Mouse (Mus musculus): ENCODE data around the gene Iyd. TPM values are rescaled to one million over a fixed set of nuclear protein-coding genes. Genes with fewer than 3 reads are reported as not detected.

Iyd gene
- total RNA-seq, 2 experiments from 2014 or later: not detected

DNA sequence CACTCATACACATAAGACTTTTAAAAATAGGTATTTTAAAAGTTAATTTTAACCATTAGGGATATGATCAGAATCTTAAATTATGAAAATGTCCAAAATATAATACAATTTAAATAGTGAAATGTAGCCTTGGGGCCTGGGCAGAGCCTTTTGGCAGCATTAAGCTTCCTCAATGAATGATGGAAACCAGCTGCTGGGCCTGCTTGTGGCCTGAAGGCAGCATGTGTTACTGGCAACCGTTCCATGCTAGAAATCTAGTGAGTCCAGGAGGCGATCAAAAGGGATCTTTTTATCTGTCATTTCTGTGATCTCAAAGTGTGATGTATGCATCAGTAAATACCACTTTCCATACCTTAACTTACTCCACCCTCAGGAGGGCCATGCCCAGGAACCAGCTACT is 9.3 kb downstream of the Iyd start:
- DNase-seq: no peak

DNA sequence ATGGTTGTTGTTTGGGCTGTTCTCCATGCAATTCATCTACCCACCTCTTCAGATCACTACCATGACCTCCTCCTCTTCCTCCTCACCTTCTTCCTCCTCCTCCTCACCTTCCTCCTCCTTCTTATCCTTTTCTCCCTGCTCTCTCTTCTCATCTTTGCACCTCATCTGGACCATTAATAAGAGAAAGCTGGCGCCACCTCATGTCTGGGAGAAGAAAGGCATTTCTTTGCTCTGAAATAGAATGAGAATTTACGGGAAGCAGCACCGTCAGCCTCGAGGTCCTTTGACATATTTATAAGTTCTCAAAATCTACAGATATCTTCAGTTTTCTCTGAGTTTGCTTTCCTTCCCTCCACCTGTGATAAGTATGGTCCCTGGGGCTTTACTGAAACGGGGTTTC is 15.1 kb downstream of the Iyd start:
- DNase-seq: no peak

DNA sequence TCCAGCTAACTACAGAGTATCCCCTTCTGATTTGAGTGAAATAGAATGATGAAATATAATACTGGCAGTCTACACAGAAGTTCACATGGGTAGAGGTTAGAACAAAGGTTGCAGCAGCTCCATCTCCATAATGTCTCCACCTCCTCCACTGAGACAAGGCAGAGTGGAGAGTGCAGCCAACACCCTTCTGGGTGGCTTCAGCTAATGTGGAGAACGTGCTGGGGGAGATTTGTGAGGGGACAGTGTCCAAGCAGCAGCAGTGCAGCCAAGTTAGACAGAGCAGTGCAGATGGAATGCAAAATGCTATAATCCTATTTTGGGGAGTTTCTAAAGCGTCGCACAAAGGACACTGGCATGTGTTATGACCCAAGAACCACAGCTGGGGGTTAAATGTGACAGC is 16.5 kb downstream of the Iyd start:
- no peak for DNase-seq

DNA sequence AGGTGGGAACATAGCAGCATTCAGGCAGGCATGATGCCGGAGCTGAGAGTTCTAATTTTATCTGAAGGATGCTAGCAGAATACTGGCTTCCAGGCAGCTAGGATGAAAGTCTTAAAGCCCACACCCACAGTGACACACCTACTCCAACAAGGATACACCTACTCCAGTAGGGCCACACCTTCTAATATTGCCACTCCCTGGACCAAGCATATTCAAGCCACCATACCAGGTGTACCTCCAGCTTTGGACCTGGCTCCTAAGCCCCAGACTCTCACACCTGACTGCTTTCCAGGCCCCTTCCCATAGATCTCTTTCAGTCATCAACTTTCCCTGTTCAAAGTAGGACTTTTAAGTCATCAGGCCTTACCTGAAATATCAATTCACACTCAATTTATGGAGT is 19.1 kb downstream of the Iyd start:
- DNase-seq: no peak

DNA sequence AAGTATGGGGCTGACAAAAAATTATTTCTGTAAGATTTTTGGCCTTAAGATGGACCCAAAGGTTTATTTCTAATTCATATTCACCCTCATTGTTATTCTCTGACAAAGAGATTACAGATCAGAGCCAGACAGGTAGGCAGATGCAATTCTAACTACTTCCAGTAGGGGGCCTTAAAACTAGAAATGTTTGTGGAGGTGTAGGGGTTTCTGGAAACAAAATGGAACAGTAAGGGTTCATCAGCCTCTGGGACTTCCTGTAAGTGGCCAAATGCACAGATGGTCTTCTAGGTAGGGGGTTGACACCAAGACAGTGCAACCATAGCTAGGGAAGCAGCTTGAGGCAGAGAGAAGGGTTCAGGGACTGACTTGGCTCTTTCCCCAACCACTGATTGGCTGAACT is 22.1 kb downstream of the Iyd start:
- no peak for DNase-seq

DNA sequence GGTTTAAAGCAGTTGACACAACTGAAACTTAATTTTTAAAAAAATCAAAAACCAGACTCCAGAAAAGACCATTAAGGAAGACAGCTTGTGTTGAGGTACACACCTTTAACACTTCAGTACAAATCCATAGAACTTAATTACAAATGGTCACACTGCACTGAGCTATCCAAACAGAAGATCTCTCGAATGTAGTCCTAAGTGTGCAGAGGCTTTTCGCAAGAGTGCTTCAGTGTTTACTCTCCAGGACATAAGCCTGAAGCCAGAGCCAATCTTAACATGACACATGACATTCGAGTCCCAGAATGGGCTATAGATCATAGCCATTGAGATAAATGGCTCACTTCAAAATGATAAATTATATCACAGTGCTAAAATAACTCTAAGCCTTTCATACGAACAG is 25.1 kb downstream of the Iyd start:
- DNase-seq: no peak

DNA sequence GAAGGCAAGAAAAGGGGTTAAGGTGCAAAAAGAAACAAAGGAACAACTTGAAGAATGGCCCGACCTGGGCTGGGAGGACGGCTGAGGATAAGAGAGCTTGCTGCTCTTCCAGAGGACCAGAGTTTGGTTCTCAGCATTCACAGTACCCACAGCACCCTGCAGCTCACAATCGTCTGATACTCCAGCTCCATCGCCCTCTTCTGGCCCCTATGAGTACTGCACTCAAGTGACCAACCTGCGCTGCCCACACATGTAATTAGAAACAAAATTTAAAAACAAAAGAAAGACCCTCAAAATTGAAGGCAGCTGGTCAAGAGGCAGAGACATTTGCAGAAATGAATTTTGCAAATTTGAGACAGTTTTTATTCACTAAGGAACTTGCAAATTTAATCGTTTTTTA is 27.8 kb downstream of the Iyd start:
- DNase-seq: no peak

DNA sequence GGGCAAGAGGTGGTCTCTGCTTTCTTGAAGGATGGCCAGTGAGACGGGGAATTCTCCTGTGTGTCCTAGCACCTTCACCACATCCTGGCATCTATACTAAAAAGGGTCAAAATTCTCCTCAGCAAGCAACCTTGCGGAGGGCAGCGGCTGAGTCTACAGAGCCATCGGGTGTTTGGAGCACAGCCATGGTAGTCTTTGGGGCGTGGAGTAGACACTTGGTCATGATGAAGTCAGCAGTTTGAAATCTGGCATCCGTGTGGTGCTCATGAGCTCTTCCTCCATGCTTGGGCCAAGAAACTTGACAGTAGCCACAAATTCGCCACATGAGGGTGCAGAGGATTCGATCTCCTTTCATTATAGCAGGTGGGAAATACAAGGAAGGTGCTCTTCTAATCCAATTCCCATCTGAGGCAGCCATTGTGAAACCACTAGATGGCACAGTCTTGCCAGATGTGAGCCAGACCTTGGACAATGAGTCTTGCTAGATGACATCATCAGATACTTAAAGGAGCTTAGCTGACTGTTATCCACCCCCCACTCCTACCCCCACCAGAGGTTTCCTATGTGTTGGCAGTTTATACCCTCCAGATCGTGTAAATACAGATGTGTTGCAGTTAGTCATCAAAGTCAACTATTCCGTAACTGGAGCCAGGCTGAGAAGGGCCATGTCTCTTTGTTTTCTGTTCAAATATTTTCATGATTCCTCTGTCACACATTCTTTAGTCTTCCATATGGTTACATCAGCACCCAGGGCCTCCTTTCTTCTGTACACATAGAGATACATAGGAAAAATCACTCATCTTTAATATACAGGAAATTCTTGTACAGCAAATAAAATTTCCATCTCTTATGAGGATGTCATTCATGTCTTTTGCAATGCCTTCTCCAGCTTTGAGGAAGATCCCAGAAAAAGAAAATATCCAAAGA is 32.9 kb downstream of the Iyd start:
- DNase-seq: peak; percentile 33 to 62

DNA sequence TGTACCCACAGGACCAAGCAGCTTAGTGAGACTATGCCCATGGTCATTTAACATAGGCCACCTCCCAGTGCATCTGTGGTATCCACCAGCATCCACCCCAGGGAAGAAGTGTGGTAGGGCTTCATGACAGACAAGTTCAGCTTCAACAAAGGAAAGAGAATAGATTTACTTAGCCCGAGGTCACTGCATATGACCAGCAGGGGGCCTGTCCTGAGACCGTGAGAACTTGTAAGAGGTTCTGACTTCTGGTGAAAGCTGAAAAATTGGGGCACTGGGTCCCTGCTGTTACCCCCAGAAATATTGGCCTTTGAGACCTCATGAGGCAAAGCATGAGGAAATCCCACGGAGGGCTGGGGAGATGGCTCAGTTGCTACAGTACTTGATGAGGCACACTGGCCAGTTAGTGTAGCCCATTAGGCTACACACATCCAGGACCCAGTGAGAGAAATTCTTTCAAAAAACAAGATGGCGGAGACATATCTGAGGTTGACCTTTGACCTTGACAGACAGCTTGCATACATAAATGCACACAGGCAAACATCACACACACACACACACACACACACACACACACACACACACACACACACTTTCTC is 34.0 kb downstream of the Iyd start:
- DNase-seq: peak; percentile 9 to 48

DNA sequence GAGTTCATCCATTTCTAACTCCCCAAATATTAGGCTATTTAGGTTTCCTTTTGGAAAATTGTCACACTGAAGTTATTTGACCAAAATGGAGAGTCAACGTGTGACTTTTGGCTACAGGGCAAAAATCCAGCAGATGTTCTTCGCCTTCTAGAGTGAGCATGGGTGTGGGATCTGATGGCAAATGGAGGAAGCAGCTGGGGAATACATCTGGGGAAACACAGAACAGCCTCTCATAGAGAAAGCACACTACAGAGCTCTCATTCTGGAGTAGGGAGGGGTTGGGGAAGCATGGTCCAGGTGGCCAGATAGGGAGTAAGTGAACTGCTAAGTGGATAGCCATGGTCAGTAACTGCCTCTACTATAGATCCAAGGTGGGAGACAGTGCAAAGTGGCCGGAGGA is 50.6 kb downstream of the Iyd start:
- DNase-seq: no peak

DNA sequence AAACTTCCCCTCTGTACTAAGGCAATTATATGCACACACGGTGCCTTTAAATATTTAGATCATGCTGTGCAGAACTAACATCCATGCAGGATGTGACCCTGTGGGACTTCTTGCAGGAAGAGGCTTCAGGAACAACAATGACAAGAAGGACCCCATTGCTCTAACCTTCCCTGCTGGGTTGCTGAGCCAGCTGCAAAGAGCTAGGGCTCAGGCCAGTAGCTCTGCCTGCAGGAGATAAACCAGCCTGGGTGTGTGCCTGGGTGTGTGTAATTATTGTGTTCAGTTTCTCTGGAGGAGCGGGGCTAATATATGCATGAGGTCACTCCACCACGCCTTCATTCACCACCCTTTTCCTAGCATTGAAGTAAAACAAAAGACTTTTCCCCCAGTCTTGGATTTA is 51.8 kb downstream of the Iyd start:
- DNase-seq: peak in 1 of 2 experiments; percentile 4

DNA sequence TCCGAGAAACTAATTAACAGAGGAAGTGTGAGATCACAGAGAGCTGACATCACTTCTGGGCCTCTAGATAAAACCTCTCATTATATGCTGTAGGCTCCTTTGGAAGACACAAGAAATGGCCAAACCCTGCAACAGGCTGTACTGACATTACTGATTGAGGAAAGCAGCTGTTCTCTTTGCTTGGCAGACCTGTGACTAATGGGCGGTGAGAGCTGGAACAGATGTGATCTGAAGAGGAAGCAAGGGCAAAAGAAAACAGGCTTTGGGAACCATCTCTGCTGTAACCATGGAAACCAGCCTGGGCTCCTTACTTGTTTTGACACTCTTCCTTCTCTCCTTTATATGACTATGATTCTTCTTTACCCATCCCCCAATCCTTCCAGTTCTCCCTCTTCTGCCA is 56.7 kb downstream of the Iyd start:
- DNase-seq: no peak

DNA sequence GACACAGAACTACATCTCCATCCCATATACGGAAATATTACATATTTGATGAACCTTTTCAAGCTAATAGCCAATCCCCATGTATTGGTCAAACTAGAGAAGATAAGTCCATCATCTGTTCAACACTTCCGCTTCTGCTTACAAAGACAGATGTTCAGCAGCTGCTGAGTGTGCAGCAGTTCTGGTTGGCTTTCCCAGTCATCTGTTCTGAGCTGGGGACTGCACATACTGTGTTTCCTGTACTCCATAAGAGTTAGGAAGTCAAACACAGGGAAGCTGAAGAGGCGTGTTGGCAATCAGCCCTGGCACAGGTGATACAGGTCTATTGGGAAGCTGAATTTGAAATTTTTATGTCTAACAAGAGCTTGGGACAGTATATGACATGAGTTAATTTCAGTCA is 57.7 kb downstream of the Iyd start:
- no peak for DNase-seq

Other genes with a start within 250 kb of the Iyd start
- gene Ppp1r14c, start 174.2 kb upstream of the Iyd start, total RNA-seq (2021): 10 to 100 TPM; 10.5 to 30.7 TPM
- 1 to 10 TPM; 5.5 to 7.7 TPM for gene Plekhg1, start 200.1 kb downstream of the Iyd start, total RNA-seq (2021)

All from adrenal gland, postnatal 36 days (tissue).